Mouse (Mus musculus): Measurements from ENCODE around the gene Ncmap. TPM values are rescaled to one million over a fixed set of nuclear protein-coding genes. Genes with fewer than 3 reads are reported as not detected.

The Ncmap gene
- 0.64 and 0.79 TPM in 2 replicates for polyA plus RNA-seq (2015; fragmentation: Nextera tagmentation; extraction: Ambion mirVana)

GRCm38 (mm10) chr4:135397991-135398390, at the start of gene Ncmap:
Gene Ncmap, minus strand, starts transcription at chr4:135398227.
- ATAC-seq = no peak
- under 1% methylated on average over 28 of the region's 29 CpGs for WGBS
- H3K9me3 ChIP-seq (replicated peaks) = no peaks in the 10 kb centered on the region
- peak within 1 kb of the TSS; percentile 65 for H3K4me2 ChIP-seq
- no peaks in the 10 kb centered on the region for H3K36me3 ChIP-seq (ENCODE audit: poor library complexity, severe bottlenecking)
- H3K4me3 ChIP-seq = peak within 1 kb of the TSS; percentile 36
- peaks cover 10% of the 10 kb centered on the region for H3K4me1 ChIP-seq
- peak within 1 kb of the TSS; percentile 53 for H3K9ac ChIP-seq
- H3K27ac ChIP-seq = no peak within 1 kb of the TSS
- H3K27me3 ChIP-seq = peaks cover 39% of the 10 kb centered on the region

DNA sequence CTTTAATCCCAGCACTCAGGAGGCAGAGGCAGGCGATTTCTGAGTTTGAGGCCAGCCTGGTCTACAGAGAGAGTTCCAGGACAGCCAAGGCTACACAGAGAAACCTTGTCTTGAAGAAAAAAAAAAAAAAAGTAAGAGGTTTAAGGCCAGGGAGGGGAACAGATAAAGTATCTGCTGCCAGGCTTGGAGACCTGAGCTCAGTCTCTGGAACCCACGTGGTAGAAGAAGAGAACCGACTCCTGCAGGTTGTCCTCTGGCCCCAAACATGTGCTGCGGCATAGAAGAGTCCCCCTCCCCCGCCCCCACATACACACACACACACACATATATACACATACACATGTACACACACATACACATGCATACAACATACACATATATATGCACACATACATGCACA, 44.4 kb upstream of the Ncmap start:
- Histone ChIP-seq H3K4me2 (no peak overlapping the region), H3K9me3 (replicated peaks) (no peaks in the 10 kb centered on the region), H3K4me1 (peaks cover 6% of the 10 kb centered on the region; the same call in 1 of the 2 replicates), H3K36me3 (ENCODE audit: poor library complexity, severe bottlenecking) (no peaks in the 10 kb centered on the region), H3K27me3 (no peaks in the 10 kb centered on the region), H3K27ac (no peak overlapping the region), H3K4me3 (no peak overlapping the region), H3K9ac (no peak overlapping the region)
- no peak for ATAC-seq
- WGBS = 72% methylated on average over 5 of the region's 5 CpGs

DNA sequence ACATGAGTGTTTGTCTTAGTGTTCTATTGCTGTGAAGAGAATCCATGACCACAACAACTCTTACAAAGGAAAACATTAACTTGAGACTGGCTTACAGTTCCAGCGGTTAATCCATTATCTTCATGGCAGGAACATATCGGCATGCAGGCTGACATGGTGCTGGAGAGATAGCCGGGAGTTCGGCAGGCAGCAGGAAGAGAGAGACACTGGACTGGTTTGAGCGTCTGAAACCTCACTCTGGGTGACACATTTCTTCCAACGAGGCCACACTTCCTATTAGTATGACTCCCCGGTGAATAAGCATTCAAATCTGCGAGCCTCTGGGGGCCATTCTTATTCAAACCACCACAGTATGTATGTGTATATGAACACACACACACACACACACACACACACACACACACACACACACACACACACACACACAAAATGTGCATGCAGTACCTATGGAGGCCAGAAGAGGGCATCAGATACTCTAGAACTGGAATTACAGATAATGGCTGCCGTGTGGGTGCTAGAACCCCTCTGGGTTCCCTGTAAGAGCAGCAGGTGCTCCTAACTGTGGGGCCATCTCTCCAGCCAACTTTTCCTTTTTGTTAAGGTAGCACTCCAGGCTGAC, 42.0 kb upstream of the Ncmap start:
- H3K9ac ChIP-seq = no peak overlapping the region
- ATAC-seq = no peak
- H3K4me3 ChIP-seq = no peak overlapping the region
- H3K4me2 ChIP-seq = no peak overlapping the region
- H3K4me1 ChIP-seq = peaks cover 6% of the 10 kb centered on the region; the same call in 1 of the 2 replicates
- H3K9me3 ChIP-seq (replicated peaks) = no peaks in the 10 kb centered on the region
- H3K27ac ChIP-seq = no peak overlapping the region
- WGBS = 60% methylated on average over 9 of the region's 9 CpGs
- H3K36me3 ChIP-seq (ENCODE audit: poor library complexity, severe bottlenecking) = no peaks in the 10 kb centered on the region
- peaks cover 5% of the 10 kb centered on the region; the same call in 1 of the 2 replicates for H3K27me3 ChIP-seq

GRCm38 (mm10) chr4:135439188-135439647, 41.2 kb upstream of the Ncmap start:
- peak overlapping the region; percentile 43 for H3K4me2 ChIP-seq
- H3K9me3 ChIP-seq (replicated peaks) = no peaks in the 10 kb centered on the region
- peaks cover 12% of the 10 kb centered on the region for H3K4me1 ChIP-seq
- H3K36me3 ChIP-seq (ENCODE audit: poor library complexity, severe bottlenecking) = no peaks in the 10 kb centered on the region
- no peak for ATAC-seq
- WGBS = 3% methylated on average over 15 of the region's 15 CpGs
- H3K27ac ChIP-seq = no peak overlapping the region
- H3K27me3 ChIP-seq = peaks cover 5% of the 10 kb centered on the region; the same call in 1 of the 2 replicates
- peak overlapping the region; percentile 45; the same call in 1 of the 2 replicates for H3K9ac ChIP-seq
- no peak overlapping the region for H3K4me3 ChIP-seq

- peaks cover 19% of the 10 kb centered on the region for H3K4me1 ChIP-seq
- no peak overlapping the region for H3K4me2 ChIP-seq
- peaks cover 5% of the 10 kb centered on the region; the same call in 1 of the 2 replicates for H3K27me3 ChIP-seq
- no peak overlapping the region for H3K27ac ChIP-seq
- no peak overlapping the region for H3K4me3 ChIP-seq
- ATAC-seq = no peak
- no peak overlapping the region for H3K9ac ChIP-seq
- no peaks in the 10 kb centered on the region for H3K9me3 ChIP-seq (replicated peaks)
- no peaks in the 10 kb centered on the region for H3K36me3 ChIP-seq (ENCODE audit: poor library complexity, severe bottlenecking)
Measured at GRCm38 (mm10) chr4:135437924-135438323, 39.9 kb upstream of the Ncmap start.

GRCm38 (mm10) chr4:135436291-135436690, 38.3 kb upstream of the Ncmap start:
- Histone ChIP-seq H3K4me1 (peaks cover 20% of the 10 kb centered on the region), H3K27ac (no peak overlapping the region), H3K4me3 (no peak overlapping the region), H3K27me3 (peaks cover 5% of the 10 kb centered on the region; the same call in 1 of the 2 replicates), H3K9me3 (replicated peaks) (no peaks in the 10 kb centered on the region), H3K36me3 (ENCODE audit: poor library complexity, severe bottlenecking) (no peaks in the 10 kb centered on the region), H3K9ac (no peak overlapping the region), H3K4me2 (no peak overlapping the region)
- 63% methylated on average over 13 of the region's 13 CpGs for WGBS
- ATAC-seq = no peak

DNA sequence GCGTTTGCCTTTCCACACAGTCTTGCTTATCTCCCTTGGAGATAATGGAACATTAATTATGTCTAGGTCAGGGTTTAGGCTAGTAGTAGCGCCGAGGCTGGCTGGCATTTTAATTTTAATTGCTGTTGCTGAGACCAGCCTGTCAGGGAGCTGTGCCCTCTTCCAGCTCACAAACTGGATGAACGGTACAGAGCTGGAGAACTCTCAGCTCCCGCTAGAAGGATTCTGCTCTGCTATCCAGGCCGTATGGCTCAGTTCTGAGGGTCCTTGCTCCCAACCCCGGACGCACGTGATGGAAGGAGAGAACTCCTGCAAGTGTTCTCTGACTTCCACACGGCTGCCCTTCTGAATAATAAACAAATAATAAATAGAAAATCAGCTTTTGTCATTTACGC, 36.4 kb upstream of the Ncmap start:
- peak overlapping the region; percentile 75 for H3K4me3 ChIP-seq
- WGBS = 23% methylated on average over 11 of the region's 11 CpGs
- peaks cover 5% of the 10 kb centered on the region; the same call in 1 of the 2 replicates for H3K27me3 ChIP-seq
- no peaks in the 10 kb centered on the region for H3K9me3 ChIP-seq (replicated peaks)
- no peaks in the 10 kb centered on the region for H3K36me3 ChIP-seq (ENCODE audit: poor library complexity, severe bottlenecking)
- ATAC-seq = peak; percentile 22
- peak overlapping the region; percentile 91 for H3K4me2 ChIP-seq
- peak overlapping the region; percentile 86 for H3K9ac ChIP-seq
- H3K4me1 ChIP-seq = peaks cover 19% of the 10 kb centered on the region
- no peak overlapping the region; the same call in 1 of the 2 replicates for H3K27ac ChIP-seq

- H3K9me3 ChIP-seq (replicated peaks) = no peaks in the 10 kb centered on the region
- H3K4me3 ChIP-seq = peak within 1 kb of the TSS; percentile 75
- peaks cover 5% of the 10 kb centered on the region; the same call in 1 of the 2 replicates for H3K27me3 ChIP-seq
- ATAC-seq = peak; percentile 81
- H3K36me3 ChIP-seq (ENCODE audit: poor library complexity, severe bottlenecking) = no peaks in the 10 kb centered on the region
- H3K4me1 ChIP-seq = peaks cover 14% of the 10 kb centered on the region
- H3K4me2 ChIP-seq = peak within 1 kb of the TSS; percentile 91
- no peak within 1 kb of the TSS; the same call in 1 of the 2 replicates for H3K27ac ChIP-seq
- under 1% methylated on average over 47 of the region's 79 CpGs for WGBS
- peak within 1 kb of the TSS; percentile 86 for H3K9ac ChIP-seq
Measured at GRCm38 (mm10) chr4:135433443-135434394, 35.7 kb upstream of the Ncmap start, which contains the start of gene Rcan3. Gene Rcan3, minus strand, starts transcription at chr4:135433853.

- WGBS = 7% methylated on average over 10 of the region's 10 CpGs
- Histone ChIP-seq H3K9me3 (replicated peaks) (no peaks in the 10 kb centered on the region), H3K4me1 (peaks cover 14% of the 10 kb centered on the region), H3K27me3 (peaks cover 5% of the 10 kb centered on the region; the same call in 1 of the 2 replicates), H3K27ac (no peak overlapping the region), H3K4me2 (peak overlapping the region; percentile 91), H3K9ac (peak overlapping the region; percentile 86), H3K4me3 (peak overlapping the region; percentile 75), H3K36me3 (ENCODE audit: poor library complexity, severe bottlenecking) (no peaks in the 10 kb centered on the region)
- ATAC-seq = no peak
Measured at GRCm38 (mm10) chr4:135433086-135433442, 35.0 kb upstream of the Ncmap start.

- Histone ChIP-seq H3K27ac (no peak overlapping the region), H3K4me1 (peaks cover 14% of the 10 kb centered on the region), H3K9ac (no peak overlapping the region), H3K4me2 (no peak overlapping the region), H3K36me3 (ENCODE audit: poor library complexity, severe bottlenecking) (no peaks in the 10 kb centered on the region), H3K4me3 (no peak overlapping the region), H3K27me3 (no peaks in the 10 kb centered on the region), H3K9me3 (replicated peaks) (no peaks in the 10 kb centered on the region)
- 85% methylated on average over 8 of the region's 8 CpGs for WGBS
- ATAC-seq = no peak
Measured at GRCm38 (mm10) chr4:135429990-135430760, 32.1 kb upstream of the Ncmap start.

DNA sequence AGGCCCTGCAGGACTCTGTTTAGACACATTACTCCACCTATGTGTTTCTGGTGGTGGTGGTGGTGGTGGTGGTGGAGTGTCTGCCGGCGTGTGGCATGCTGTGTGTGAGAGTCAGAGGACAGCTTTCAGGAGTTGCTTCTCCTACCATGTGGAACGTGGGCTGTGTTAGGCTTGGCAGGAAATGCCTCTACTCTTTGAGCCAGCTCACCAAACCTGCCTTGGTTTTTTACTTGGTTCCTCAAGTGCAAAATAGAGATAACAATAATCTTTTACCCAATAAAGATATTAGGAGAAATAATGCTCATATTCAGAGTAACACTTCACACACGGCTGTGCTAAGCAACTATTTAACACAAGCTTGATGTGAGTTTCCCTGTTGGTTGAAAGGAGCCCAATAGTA, 31.4 kb upstream of the Ncmap start:
- WGBS = 92% methylated on average over 4 of the region's 4 CpGs

More for the DNA sequence above, 31.4 kb upstream of the Ncmap start:
- no peak overlapping the region for H3K4me2 ChIP-seq
- no peaks in the 10 kb centered on the region for H3K36me3 ChIP-seq (ENCODE audit: poor library complexity, severe bottlenecking)
- ATAC-seq = no peak
- H3K9me3 ChIP-seq (replicated peaks) = no peaks in the 10 kb centered on the region
- H3K4me1 ChIP-seq = peaks cover 10% of the 10 kb centered on the region
- no peak overlapping the region for H3K4me3 ChIP-seq
- H3K27ac ChIP-seq = no peak overlapping the region
- H3K9ac ChIP-seq = no peak overlapping the region
- no peaks in the 10 kb centered on the region for H3K27me3 ChIP-seq
